Mouse (Mus musculus): Measurements from ENCODE around the gene Usp8.

DNA sequence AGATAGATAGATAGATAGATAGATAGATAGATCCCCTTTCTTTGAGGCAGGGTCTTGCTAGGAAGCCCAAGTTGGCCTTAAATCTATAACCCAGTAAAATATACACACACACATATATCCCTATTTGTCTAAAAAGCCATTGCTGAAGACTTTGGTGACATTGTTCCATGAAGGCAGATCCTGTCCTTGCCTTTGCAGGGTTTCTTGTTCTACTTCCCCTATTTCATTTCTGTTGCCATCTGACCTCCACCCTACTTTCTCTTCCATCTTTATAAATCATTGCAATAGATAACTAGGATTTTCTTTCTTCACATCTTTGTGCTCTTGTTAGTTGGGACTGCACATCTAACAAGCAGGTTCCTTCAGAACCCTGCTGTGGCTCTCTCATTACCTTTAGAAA lies 5.8 kb downstream of the Usp8 start:
- TF ChIP-seq POLR2A (IDR thresholded peaks at IDR 0.05; ENCODE audit: control insufficient read depth, low read depth, low read length) (no peak), CTCF (IDR thresholded peaks at IDR 0.05; ENCODE audit: control insufficient read depth, insufficient read depth, insufficient replicate concordance, low read depth, low read length) (no peak)
